Mouse (Mus musculus) intestine, embryonic 14.5 days (tissue): Measurements from ENCODE around the gene Plekhb2. TPM values are rescaled to one million over a fixed set of nuclear protein-coding genes. Genes with fewer than 3 reads are reported as not detected.
A peak's percentile ranks its signal among the peaks of the same experiment; 100 is the strongest.

Source experiments
- ATAC-seq: fragments of 200-750 bp; cut with Nextera tagmentation; replicated peaks from 2 replicates; pipeline ENCODE4 v1.8.0; 2017; ENCODE audit warnings: low read depth, moderate number of reproducible peaks, moderate TSS enrichment, moderate library complexity; ENCODE audit not compliant: low FRiP score, low TSS enrichment
- DNase-seq: peaks from one replicate; pipeline ENCODE4 v3.0.0-alpha.2; 2018; ENCODE audit warnings: low spot score
- H3K27ac ChIP-seq: fragments of 300-500 bp; sonication (generic); 2 replicates; pipeline ENCODE4 v1.5.1; 2014; ENCODE audit warnings: low read depth, mild to moderate bottlenecking, control low read depth
- H3K27me3 ChIP-seq: fragments of 300-500 bp; sonication (generic); replicated peaks from 2 replicates; pipeline ENCODE4 v1.6.1; 2014; ENCODE audit warnings: low read length, control low read depth; ENCODE audit not compliant: control insufficient read depth, insufficient read depth
- H3K36me3 ChIP-seq: fragments of 300-500 bp; sonication (generic); 2 replicates; pipeline ENCODE4 v1.6.1; 2014; ENCODE audit warnings: low read length, control low read depth; ENCODE audit not compliant: control insufficient read depth, insufficient read depth
- H3K4me1 ChIP-seq: fragments of 300-500 bp; sonication (generic); replicated peaks from 2 replicates; pipeline ENCODE4 v1.6.1; 2014; ENCODE audit warnings: low read length, control low read depth, mixed read lengths; ENCODE audit not compliant: control insufficient read depth, insufficient read depth
- H3K4me2 ChIP-seq: fragments of 300-500 bp; sonication (generic); 2 replicates; pipeline ENCODE4 v1.6.1; 2014; ENCODE audit warnings: low read length
- H3K4me3 ChIP-seq: fragments of 300-500 bp; sonication (generic); 2 replicates; pipeline ENCODE4 v1.5.1; 2014; ENCODE audit warnings: low read depth, low read length, control low read depth, mixed read lengths
- H3K9ac ChIP-seq: fragments of 300-500 bp; sonication (generic); 2 replicates; pipeline ENCODE4 v1.6.1; 2014; ENCODE audit warnings: mild to moderate bottlenecking, low read length
- H3K9me3 ChIP-seq: fragments of 300-500 bp; sonication (generic); 2 replicates; pipeline ENCODE4 v1.6.1; 2016; ENCODE audit warnings: low read length, control low read depth; ENCODE audit not compliant: control insufficient read depth
- WGBS: fragments of 180-500 bp; shearing (Covaris S2); extraction: QIAGEN DNeasy Blood & Tissue Kit; methylation state at CpG from one replicate; pipeline ENCODE4 v1.1.7; 2014; 5-methylcytosine and 5-hydroxymethylcytosine counted together
- polyA plus RNA-seq: library from polyadenylated mRNA; unstranded; fragments of >200 nt; fragmentation: Nextera tagmentation; extraction: Ambion mirVana; gene quantifications from 2 replicates; pipeline ENCODE4 v1.2.1, GENCODE M21; 2014

The Plekhb2 gene
- polyA plus RNA-seq, 1 experiment from 2014 or later = 56.1 TPM

DNA sequence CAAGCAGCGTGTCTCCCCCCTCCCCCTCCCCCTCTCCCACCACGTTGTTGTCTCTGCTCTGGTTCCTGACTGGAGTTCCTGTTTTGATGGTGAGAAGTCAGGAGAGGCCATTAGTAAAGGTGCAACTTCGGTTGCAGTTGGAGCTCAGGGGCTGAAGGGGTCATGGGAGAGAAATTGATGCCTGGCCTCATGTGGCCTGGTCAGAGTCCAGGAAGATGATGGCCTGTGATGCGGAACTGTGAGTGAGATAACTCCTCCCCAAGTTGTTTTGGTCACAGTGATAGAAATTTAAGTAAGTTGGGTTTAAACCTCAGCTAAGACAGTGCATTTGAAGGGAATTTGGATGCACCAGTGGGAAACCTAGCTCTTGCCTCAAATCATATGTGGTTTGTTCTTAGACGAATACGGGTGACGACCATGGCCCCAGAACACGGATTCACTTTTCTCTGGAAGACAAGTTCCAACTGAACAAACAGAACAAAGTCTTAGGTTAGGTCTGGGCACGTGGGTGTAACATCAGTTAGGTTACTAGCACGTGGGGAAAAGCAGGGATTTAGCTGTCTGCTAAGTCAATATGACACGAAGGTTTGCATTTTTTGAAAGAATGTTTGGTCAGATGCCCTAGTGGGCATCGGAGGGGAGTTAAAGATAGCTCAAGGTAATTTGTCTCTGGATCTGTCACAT, 5.4 kb downstream of the Plekhb2 start:
- Histone ChIP-seq H3K27ac (no peak overlapping the region), H3K4me1 (no peaks in the 10 kb centered on the region), H3K9ac (no peak overlapping the region), H3K9me3 (no peaks in the 10 kb centered on the region), H3K36me3 (no peaks in the 10 kb centered on the region), H3K4me2 (no peak overlapping the region), H3K27me3 (no peaks in the 10 kb centered on the region), H3K4me3 (no peak overlapping the region)
- 69% methylated on average over 12 of the region's 12 CpGs for WGBS
- ATAC-seq = no peak
- no peak for DNase-seq

DNA sequence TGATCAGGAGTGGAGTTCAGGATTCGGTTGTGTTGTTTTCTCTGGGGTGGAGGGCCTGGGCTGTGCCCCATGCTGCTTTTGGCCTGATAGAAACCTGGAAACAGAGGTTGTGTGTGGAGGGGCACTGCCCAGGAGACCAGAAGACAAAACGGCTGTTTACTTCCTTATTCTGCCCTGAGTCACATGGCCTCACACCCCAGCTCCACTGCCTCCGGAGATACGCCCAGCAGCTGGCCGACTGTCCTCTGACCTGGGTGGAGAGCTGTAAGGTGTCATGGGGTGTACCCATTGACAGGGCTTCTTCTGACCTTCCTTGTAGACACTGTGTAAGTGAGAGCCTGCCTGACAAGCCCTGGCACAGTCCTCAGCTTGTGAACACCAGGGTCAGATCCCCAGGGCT, 8.9 kb downstream of the Plekhb2 start:
- H3K9ac ChIP-seq = no peak overlapping the region
- no peak overlapping the region for H3K27ac ChIP-seq
- H3K27me3 ChIP-seq = no peaks in the 10 kb centered on the region
- H3K4me1 ChIP-seq = no peaks in the 10 kb centered on the region
- WGBS = 60% methylated on average over 5 of the region's 5 CpGs
- 0 out of 2 replicates have a peak, but pooled peaks have one; percentile 47 for ATAC-seq
- no peak overlapping the region for H3K4me3 ChIP-seq
- H3K36me3 ChIP-seq = 0 out of 2 replicates have a peak, but pooled peaks cover 5% of the 10 kb centered on the region
- DNase-seq = no peak
- H3K4me2 ChIP-seq = no peak overlapping the region
- H3K9me3 ChIP-seq = no peaks in the 10 kb centered on the region

DNA sequence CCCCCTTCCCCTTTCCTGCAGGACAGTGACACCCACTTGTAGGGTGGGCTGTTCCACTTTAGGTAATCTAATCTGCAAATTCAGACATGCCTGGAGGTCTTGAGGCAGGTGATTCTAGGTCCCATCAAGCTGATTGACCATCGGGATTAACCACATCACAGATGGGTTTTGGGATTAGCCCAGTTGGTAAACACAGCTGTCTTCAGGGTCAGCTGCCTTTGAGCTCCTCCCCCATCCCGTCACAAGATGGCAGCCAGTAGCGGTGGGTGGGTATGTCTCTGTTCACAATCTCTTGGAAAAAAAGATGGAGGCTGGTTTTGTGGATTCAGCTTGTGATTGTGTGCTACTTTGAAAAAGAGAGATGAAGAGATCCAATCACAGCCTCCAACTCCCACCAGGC, 10.0 kb downstream of the Plekhb2 start:
- 87% methylated on average over 3 of the region's 3 CpGs for WGBS
- Histone ChIP-seq H3K9me3 (no peaks in the 10 kb centered on the region), H3K27ac (no peak overlapping the region), H3K36me3 (0 out of 2 replicates have a peak, but pooled peaks cover 5% of the 10 kb centered on the region), H3K4me1 (no peaks in the 10 kb centered on the region), H3K4me2 (no peak overlapping the region), H3K4me3 (no peak overlapping the region), H3K27me3 (no peaks in the 10 kb centered on the region), H3K9ac (no peak overlapping the region)
- ATAC-seq (no peak), DNase-seq (no peak)

DNA sequence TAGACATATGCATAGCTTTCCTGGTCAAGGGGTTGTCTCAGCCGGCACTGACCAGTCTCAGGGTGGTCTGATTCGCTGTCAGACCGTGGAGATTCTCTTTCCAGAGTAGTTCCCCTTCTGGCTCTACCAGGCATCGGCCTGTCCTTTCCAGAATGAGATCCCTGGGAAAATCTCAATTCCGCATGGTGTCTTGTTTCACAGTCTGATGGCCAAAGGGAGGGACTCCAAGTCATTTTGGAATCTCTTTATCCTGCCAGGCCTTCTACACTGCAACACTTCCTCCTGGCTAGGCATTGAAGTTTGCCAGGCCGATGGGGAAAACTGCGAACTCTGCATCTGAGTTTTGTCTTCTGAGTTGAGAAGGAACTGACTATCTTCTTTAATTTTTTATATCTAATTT, 10.4 kb downstream of the Plekhb2 start:
- no peak overlapping the region for H3K27ac ChIP-seq
- DNase-seq = no peak
- no peaks in the 10 kb centered on the region for H3K27me3 ChIP-seq
- 83% methylated on average over 7 of the region's 7 CpGs for WGBS
- H3K9me3 ChIP-seq = no peaks in the 10 kb centered on the region
- no peak overlapping the region for H3K9ac ChIP-seq
- H3K4me1 ChIP-seq = no peaks in the 10 kb centered on the region
- no peak for ATAC-seq
- H3K4me3 ChIP-seq = no peak overlapping the region
- no peak overlapping the region for H3K4me2 ChIP-seq
- 0 out of 2 replicates have a peak, but pooled peaks cover 5% of the 10 kb centered on the region for H3K36me3 ChIP-seq

DNA sequence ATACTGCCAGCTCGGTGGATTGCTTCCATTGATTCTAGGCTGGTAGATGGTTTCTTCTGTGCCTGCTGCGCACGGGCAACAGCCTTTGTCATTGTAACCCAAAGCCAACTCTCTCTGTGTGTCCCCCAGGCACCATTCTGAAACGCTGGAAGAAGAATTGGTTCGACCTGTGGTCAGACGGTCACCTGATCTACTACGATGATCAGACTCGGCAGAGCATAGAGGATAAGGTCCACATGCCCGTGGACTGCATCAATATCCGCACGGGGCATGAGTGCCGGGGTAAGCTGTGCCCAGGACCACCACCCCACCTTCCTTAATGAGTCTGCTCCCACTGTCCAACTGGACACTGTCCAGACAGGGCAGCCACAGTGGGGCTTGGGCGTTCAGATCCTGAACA, 13.1 kb downstream of the Plekhb2 start:
- Histone ChIP-seq H3K9ac (no peak overlapping the region), H3K36me3 (0 out of 2 replicates have a peak, but pooled peaks cover 5% of the 10 kb centered on the region), H3K27me3 (no peaks in the 10 kb centered on the region), H3K4me2 (no peak overlapping the region), H3K4me3 (no peak overlapping the region), H3K27ac (no peak overlapping the region), H3K9me3 (no peaks in the 10 kb centered on the region), H3K4me1 (no peaks in the 10 kb centered on the region)
- no peak for DNase-seq
- no peak for ATAC-seq
- WGBS = 89% methylated on average over 13 of the region's 13 CpGs

DNA sequence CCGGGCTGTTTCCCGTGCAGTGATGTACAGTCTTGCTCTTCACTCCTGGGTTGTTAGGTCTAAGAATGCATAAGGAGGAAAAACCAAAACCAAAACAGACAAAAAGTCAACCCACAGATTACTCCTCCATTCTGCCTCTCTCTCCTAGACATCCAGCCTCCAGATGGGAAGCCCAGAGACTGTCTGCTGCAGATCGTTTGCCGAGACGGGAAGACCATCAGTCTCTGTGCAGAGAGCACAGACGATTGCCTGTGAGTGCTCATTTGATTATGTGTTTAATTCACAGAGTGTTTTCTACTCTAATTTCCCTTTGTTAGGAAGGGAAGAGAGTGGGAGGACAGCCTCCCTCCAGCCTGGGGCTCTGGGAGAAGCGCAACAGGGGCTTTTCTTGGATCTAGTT, 13.5 kb downstream of the Plekhb2 start:
- WGBS = 77% methylated on average over 7 of the region's 7 CpGs
- H3K9ac ChIP-seq = no peak overlapping the region
- H3K9me3 ChIP-seq = no peaks in the 10 kb centered on the region
- H3K4me2 ChIP-seq = no peak overlapping the region
- no peaks in the 10 kb centered on the region for H3K4me1 ChIP-seq
- H3K4me3 ChIP-seq = no peak overlapping the region
- DNase-seq (no peak), ATAC-seq (no peak)
- H3K27ac ChIP-seq = no peak overlapping the region
- H3K36me3 ChIP-seq = 0 out of 2 replicates have a peak, but pooled peaks cover 5% of the 10 kb centered on the region
- no peaks in the 10 kb centered on the region for H3K27me3 ChIP-seq

DNA sequence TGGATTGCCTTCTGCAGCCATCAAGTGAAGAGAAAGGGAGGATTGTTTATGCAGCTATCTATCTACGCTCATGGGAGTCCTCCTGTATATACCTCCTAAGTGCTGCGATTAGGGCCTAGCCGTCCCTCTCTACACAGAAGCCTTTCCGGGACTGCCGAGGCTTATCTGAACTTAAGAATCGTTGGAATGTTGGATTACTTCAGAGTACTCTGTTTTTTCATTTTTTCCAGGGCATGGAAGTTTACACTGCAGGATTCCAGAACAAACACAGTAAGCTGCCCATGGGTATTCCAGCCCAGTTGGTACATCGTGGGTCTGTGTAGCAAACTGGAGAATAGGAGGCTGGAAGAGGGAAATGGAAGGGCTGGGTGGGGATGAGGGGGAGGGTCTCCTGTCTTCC, 14.5 kb downstream of the Plekhb2 start:
- ATAC-seq (no peak), DNase-seq (peak; percentile 47)
- Histone ChIP-seq H3K36me3 (peaks cover 9% of the 10 kb centered on the region), H3K27ac (no peak overlapping the region), H3K9me3 (no peaks in the 10 kb centered on the region), H3K4me3 (no peak overlapping the region), H3K27me3 (no peaks in the 10 kb centered on the region), H3K4me1 (no peaks in the 10 kb centered on the region), H3K9ac (no peak overlapping the region), H3K4me2 (no peak overlapping the region)
- WGBS = 50% methylated on average over 7 of the region's 7 CpGs

DNA sequence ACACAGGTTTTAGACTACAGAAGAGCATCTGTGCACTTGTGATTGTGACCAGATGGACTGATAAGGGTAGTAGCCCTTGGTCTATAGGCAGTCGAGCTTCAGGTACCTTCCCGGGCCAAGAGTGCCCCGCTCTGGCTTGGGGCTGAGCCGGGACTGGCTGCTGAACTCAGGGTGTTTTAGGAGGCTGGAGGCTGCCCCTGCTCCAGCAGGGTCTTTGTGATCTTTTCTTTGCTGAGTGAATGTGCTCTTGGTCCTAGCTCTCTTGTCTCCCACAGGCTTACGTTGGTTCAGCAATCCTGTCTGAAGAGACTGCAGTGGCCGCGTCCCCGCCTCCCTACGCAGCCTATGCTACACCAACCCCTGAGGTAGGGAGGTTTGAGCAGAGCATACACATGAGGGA, 16.1 kb downstream of the Plekhb2 start:
- no peaks in the 10 kb centered on the region for H3K9me3 ChIP-seq
- no peaks in the 10 kb centered on the region for H3K4me1 ChIP-seq
- H3K27me3 ChIP-seq = no peaks in the 10 kb centered on the region
- H3K4me3 ChIP-seq = no peak overlapping the region
- DNase-seq (peak; percentile 36), ATAC-seq (no peak)
- H3K4me2 ChIP-seq = no peak overlapping the region
- H3K36me3 ChIP-seq = peaks cover 12% of the 10 kb centered on the region
- no peak overlapping the region for H3K27ac ChIP-seq
- H3K9ac ChIP-seq = no peak overlapping the region
- WGBS = 89% methylated on average over 9 of the region's 9 CpGs
